Mouse (Mus musculus) heart, adult 8-10 months (tissue): ENCODE results near the gene BC017158. TPM values are rescaled to one million over a fixed set of nuclear protein-coding genes. Genes with fewer than 3 reads are reported as not detected.
A peak's percentile ranks its signal among the peaks of the same experiment; 100 is the strongest.

Experiments used
- DNase-seq: peaks from one replicate; pipeline ENCODE4 v3.0.0; 2022; ENCODE audit warnings: low spot score
- total RNA-seq, 4 experiments: library from RNA; stranded (reverse); gene quantifications; 2 replicates each; pipeline ENCODE4 v1.2.4; 2022

BC017158 gene
- total RNA-seq, 4 experiments from 2014 or later, result 5.8 to 6.9 (median 6.5) TPM

DNA sequence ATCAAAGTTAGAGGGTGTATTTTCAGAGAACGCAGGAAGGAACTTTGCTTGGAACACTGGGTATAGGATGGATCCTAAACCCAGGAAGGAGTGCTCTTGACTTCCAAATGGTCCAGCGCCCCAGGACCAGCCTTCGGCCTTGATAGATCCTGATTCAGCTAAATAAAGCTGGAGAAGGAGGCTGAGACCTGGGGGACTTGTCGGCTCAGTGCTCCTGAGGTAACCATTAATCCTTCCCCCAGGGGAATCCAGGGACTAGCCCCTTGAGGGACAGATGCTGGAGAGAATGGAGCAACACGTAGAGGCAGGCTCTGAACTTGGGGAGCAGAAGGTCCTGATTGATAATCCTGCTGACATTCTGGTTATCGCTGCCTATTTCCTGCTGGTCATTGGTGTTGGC lies 32.6 kb downstream of the BC017158 start, which contains the start of gene Slc5a2:
Slc5a2 (plus strand) TSS at position 247 of the 400 bp plus-strand sequence.
- no peak for DNase-seq

DNA sequence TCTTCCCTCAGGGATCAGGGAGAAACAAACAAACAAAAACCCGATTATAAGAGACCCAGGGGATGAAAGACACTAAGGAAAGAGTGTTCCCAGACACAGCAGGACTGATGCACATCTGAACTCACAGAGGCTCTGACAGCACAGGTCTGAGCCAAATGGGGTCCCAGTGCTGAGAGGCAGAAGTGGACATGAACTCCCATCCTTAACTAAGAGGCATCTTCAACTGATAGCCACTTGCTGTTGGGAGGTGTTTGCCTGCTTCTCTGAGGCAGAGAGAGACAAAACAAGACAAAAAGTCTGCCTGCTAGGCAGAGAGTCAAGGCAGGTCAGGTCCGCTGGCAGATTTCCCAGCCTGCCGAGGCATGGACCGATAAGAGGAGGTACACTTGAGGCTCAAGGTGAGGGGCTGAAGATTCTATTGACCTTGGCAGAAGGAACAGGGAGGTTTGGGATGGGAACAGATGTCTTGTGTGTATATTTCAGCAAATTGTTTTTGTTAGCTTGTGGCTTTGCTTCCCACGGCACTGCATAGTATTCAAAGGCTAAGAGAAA lies 41.1 kb downstream of the BC017158 start:
- DNase-seq, result no peak

DNA sequence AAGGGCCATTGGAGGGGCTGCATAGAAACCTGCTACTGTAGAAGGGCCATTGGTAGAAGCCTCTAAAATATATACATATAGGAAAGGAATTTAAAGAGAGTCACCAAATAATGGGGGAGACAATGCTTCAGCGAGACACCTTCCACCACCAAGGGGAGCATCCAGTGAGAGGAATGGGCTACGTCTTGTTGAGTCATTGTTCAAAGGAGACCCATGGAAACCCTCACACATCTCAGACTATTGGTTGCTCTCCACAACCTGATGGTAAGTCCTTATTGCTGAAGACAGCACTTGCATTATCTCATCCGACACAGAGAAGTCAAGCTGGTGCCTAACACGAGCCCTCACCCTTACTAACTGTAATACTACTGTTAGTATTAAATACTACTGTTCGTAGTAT lies 42.2 kb downstream of the BC017158 start:
- DNase-seq, result no peak

DNA sequence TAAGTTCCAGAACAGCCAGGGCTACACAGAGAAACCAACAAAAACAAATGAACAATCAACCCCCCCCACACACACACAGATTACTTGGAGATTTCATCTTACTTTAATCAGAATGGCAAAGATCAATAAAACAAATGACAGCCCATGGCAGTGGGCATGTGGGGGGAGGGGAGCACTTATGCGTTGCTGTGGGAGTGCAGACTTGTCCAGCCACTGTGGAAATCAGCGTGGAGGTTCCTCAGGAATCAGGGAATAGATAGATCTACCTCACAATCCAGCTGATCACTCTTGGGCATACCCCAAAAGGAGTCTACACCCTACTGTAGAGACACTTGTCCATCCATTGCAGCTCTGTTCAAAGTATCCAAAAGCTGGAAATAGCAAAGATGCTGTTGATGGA lies 43.0 kb downstream of the BC017158 start:
- no peak for DNase-seq

DNA sequence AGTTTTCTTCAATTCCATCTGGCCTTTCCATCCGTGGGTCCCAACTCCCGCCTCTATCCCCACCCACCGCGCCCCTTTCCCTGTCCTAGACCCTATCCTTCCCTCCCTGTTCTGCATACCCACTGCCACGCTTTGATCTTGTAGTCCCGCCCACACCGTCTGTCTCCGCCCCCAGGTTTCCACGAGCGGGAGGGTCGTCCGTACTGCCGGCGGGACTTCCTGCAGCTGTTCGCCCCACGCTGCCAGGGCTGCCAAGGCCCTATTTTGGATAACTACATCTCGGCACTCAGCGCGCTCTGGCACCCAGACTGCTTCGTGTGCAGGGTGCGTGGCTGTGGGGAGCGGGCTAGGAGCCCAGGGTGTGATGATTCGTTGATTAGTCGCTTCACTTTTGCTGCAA lies 45.4 kb downstream of the BC017158 start:
- DNase-seq, result no peak

DNA sequence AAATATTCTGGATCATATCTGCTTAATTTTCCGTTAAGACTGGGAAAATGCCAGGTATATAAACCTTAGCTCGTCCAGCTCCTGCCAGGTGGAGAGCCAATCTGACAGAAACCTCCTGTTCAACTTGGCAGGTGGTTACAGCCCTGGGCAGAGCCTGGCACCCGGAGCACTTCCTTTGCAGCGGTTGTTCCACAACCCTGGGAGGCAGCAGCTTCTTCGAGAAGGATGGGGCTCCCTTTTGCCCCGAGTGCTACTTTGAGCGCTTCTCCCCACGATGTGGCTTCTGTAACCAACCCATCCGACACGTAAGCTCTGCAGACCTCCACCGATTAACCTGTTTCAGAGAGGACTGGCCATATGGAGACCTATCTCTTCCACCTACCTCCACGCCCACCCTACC lies 46.0 kb downstream of the BC017158 start:
- no peak for DNase-seq

DNA sequence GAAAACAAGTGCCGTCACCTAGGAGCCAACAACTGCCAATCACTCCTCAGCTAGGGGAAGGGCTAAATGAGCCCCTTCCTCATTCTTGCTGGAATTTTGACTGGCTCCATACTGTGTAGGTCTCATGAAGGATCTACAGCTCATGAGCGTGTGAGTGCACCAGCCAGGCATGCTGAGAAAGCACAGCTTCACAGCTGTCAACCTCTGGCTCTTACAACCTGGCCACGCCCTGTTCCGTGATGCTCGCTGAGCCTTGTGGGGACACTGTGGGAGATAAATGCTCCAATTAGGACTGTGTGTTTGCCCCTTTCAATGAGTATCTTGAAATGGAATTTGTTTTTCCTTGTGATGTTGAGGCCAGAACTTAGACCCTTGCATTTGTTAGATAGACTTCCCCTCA lies 48.0 kb downstream of the BC017158 start:
- no peak for DNase-seq

DNA sequence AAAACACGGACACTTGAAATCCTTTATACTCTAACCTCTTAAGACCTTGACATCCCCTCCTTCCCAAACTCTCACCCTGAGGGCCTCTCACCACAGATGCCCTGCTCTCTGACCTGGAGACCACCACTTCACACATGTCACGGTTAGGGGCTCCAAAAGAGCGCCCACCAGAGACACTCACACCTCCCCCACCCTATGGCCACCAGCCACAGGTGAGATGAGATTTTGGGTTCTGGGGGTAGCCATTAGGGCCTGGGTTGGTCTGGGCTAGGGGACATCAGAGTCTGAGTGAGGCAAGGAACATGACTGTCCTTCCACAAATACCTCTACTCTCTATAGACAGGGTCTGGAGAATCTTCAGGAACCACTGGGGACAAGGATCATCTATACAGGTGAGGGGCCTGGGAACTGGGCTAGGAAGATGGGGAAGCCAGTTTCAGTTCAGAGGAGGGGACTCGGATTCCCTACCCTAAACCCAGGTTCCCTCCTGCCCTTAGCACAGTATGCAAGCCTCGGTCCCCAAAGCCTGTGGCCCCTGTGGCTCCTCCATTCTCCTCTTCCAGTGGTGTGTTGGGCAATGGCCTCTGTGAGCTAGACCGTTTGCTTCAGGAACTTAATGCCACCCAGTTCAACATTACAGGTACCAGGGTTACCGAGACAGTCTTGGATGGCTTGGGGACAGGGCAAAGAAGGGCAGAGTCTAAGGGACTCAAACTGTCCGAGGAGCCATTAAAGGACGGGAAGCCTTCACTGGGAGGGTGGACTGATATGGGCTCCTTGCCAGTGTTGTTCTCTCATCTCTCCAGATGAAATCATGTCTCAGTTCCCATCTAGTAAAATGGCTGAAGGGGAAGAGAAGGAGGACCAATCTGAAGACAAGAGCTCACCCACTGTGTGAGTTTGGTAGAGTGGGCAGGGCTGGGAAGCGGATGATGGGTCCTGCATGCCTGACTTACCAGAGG lies 49.6 kb downstream of the BC017158 start:
- no peak for DNase-seq

DNA sequence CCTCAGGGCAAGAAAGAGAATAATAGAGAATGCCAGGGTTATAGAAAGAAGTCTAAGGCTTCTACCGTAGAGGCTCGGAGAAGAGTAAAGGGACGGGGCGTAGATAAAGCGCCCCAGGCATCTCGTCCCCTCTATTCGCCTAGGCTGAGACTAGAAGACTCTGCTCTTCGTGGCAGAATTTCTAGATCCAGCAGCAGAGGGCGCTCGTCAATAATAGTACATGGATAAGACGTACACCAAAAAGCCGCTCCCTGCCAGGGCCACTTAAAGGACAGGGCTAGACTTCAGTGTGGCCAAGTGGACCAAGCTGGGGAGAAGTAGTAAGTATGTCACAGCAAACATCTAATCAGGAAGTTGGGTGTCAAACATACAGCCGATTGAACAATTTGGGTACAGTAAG lies 50.5 kb downstream of the BC017158 start:
- peak; percentile 90 for DNase-seq

DNA sequence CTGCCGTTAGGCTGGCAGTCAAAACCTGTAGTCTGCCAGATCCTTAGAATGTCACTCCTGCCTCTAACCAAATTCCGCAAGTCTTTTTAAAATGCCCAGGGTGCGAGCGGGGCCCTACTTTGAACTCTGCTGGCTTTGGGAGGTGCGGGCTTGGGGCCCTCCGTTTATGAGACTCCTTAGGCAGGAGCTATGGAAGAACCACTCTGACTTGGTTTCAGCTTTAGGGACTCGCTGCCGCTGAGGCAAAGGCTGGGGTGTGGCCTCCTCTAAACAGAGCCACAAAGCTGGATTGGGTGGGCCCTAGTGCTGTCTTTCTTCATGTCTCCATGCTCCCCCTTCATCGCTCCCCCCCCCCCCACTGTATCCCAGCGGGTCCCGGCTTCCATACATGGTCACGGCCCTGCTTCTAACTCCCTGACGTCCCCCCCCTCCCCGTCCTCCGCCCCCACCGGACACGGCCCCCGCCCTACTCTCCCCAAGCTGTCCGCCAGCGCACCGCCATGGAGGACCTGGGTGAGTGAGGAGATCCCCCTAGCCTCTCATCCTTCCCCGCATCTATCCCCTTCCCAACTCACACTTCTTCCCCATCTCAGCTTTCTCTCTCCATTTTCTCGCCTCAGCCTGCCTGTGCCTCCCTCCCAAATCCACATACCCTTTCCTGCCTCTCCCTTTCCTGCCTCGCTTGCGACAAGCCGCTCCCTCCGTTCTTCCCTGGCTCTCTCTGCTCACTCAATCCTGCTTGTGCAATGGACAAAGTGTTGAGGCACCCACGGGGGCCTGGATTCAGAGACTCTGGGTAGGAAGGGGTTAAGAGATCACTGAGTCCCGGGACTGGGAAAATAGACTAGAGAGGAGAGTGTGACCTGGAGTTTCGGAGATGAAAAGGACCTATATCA lies 51.2 kb downstream of the BC017158 start, which contains the start of gene Tgfb1i1:
Tgfb1i1 (plus strand) TSS at position 317 of the 896 bp plus-strand sequence.
- DNase-seq, result peak; percentile 68

DNA sequence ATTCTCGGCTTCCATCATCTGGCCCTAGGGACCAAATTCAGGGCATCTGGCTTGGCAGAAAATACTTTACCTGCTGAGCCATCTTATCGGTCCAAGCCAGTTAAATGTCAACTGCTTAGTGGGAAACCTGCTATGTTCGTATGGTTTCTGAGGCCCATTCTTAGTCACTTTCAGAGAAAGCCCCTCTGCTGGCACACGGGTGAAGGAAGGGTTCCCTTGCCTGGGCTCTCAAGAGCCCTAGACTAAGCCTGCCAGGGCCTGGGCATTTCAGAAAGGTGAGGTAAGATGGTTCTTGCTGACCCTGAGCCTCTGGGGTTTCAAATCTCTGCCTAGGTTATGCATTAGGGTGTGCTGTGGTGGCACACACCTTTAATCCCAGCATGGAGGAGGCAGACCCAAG lies 52.4 kb downstream of the BC017158 start:
- no peak for DNase-seq

DNA sequence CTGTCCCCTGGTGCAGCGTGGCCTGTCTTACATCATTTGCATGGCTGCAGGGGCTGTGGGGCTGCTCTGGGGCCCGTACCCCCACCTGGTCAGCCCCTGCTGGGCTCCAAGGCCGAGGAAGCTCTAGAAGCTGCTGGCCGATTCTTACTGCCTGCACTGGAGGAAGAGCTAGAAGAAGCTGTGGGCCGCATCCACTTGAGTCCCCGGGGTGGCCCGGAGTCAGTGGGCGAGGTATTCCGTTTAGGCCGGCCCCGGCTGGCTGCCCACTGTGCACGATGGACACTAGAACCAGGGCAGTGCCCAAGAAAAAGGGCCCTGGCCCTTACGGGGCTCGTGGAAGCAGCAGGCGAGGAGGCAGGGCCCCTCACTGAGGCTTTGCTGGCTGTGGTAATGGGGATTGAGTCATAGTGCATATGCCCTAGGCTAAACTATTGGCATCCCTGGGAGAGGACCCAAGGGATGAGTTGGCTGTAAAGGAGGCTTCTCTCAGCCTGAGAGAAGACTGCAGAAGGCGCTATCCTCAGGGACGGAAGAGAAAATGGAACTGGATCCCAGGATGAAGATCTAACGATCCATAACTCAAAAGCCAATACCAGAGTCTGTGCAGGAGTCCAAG lies 53.5 kb downstream of the BC017158 start:
- DNase-seq, result no peak

DNA sequence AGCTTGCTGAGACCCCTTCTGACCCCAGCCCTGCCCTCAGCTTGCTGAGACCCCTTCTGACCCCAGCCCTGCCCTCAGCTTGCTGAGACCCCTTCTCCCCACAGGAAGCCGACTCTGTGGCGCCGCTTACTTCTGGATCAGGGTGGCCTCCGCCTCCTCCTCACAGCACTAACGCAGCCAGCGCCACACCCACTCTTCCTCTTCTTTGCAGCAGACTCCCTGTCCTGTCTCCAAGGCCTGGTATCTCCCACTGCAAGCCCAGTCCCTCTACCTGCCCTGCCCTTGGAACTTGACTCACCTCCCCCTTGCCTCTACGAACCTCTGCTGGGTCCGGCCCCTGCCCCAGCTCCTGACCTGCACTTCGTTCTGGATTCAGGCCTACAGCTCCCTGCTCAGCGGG lies 54.0 kb downstream of the BC017158 start:
- no peak for DNase-seq

DNA sequence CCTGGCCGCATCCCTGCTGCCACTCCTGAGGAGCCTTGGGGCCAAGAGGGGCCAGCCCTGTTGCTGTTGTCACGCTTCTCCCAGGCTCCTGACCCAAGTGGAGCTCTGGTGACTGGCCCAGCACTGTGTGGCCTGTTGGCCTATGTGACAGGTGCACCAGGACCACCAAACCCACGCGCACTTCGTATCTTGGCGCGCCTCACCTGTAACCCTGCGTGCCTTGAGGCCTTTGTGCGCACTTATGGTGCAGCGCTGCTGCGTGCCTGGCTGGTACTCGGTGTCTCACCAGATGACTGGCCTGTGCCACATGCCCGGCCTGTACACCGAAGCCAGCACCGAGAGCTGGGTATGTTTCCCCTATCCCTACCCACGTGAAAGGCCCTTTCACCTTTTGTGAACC lies 55.6 kb downstream of the BC017158 start:
- DNase-seq, result no peak

DNA sequence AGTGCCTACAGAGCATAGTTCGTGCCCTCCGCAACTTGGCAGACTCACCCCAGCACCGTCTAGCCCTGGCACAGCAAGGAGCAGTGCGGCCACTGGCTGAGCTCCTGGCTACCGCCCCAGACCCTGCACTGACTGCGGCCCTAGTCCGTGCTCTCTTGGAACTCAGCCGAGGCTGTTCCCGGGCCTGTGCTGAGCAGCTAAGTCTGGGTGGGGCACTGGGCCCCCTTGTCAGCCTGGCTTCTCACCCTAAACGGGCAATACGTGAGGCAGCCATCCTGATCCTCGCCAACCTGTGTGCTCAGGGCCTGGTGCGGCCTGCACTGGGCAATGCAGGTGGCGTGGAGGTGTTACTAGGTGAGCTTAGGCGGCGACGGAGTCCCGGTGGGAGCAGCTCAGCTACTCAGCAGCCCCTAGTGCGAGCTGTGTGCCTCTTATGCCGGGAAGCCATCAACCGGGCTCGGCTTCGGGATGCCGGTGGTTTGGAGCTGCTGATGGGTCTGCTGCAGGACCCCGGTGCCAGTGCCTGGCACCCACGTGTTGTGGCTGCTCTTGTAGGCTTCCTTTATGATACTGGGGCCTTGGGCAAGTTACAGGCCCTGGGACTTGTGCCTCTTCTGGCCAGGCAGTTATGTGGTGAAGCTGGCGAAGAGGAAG lies 57.7 kb downstream of the BC017158 start:
- no peak for DNase-seq

DNA sequence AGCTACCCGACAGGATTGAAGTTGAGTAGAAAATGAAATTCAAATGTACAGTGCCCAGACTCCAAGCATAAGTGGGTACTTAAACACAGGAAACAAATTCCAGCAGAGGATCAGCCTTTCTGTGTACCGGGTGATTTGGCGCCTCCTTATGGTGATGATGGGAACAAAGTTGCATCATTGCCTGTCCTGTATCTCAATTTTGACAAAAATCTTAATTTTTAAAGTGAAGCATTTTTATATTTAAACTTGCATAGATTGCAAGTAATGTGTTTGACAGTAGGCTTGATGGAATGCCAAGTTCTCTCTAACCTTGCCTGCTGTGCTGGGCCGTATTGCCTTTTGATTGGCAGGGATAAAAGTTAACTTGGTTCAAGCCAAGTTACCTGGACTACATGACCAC lies 59.0 kb downstream of the BC017158 start:
- no peak for DNase-seq

DNA sequence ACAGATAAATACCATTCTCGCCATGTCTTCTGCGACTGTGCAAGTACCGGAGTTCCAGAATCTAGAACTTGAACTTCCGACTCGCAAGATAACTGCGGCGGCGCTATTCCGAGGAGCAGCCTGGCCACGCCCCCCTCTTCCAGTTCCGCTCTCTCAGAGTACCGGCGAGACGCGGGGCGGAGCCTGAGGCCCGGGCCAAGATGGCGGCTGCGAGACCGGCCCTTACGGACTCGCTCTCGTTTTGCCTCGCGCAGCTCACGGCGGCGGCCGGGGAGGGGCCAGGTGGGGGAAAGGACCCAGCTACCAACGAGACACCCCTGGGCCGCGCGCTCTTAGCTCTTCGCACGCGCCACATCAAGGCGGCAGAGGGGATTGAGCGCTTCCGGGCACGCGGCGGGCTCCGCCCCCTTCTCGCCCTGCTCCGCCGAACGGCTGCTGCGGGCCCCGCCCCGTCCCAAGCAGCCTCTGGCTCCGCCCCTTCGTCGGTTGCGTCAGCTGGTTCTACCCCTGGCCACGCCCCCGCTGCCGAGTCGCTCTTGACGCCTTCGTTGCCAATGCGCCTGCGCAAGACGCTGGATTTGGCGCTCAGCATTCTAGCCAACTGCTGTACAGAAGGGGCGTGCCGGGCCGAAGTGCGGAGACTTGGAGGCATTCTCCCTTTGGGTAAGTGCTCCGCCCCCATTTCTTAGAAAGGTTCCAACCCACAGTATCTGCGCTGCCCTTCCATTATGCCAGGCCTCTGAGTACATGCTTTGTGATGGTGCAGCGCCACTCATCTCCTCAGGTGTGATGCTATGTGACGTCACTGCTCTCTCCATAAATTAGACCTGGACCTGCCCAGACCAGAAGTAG lies 59.8 kb downstream of the BC017158 start, which contains the start of gene 9130023H24Rik:
9130023H24Rik (minus strand) TSS at position 105 of the 852 bp plus-strand sequence.
- DNase-seq, result peak; percentile 98

DNA sequence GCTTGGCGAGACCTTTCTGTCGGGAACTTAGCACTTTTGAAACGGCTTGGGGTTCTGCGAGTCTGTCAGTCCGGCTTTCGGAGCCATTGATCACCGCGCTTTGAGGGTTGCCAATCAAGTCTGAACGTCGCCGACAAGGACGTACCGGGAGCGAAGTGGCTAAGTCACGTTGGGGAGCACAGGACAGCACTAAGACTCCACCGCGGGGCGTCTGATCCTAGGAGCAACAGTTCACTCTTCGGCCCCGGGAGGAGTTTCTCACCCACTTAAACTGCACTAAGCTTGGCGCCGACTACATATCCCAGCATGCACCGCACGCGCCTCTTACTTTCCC lies 60.4 kb downstream of the BC017158 start:
- DNase-seq, result no peak

DNA sequence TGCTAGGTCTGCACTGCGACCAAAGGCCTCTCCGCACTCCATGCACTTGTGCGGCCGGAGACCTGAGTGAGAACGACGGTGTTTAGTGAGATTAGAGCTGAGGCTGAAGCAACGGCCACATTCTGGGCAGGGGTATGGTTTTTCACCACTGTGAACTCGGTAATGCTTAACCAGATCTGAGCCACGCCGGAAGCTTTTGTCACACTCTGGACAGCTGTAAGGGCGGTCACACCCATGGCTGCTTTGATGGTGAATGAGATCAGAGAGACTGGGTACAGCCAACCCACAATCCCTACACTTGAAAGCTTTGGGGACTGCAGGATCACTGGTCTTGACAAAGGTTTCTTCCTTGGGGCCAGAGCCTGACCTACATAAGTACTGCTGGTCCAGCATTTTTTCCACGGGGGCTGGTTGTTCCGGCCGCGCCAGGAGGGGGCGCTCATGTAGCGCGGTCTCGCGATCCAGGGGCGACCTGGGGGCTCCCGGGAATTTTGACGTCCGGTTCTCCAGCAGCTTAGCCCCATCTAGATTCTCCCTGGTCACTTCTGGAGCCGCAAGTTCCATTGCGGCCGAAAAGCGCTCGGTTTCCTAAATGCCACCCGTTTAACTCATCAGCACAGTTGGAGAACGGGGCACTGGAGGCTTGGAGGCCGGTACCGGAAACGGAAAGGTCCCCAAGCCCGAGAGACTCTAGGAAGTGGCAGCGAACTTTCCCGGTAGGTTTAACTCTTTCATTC lies 60.9 kb downstream of the BC017158 start, which contains the start of gene Armc5:
Armc5 (plus strand) TSS at position 487 of the 737 bp plus-strand sequence.
- DNase-seq, result peak; percentile 88
